Mouse (Mus musculus): ENCODE results near the gene Pspc1. TPM values are rescaled to one million over a fixed set of nuclear protein-coding genes. Genes with fewer than 3 reads are reported as not detected.
"Not testable (repeated sequence)": the region's sequence is repeated elsewhere in the genome, so short reads cannot be mapped to it uniquely, and the experiment has no call there.

Gene Pspc1
- polyA plus RNA-seq (2012; ENCODE audit: insufficient read depth, insufficient read length, low replicate concordance, missing spikeins): not detected in 2 replicates

GRCm38 (mm10) chr14:56778200-56778932 is at the start of gene Pspc1:
Pspc1 (minus strand) TSS chr14:56778316.
- Histone ChIP-seq H3K4me3 (ENCODE audit: insufficient read depth, low read depth, low read length) (peak within 1 kb of the TSS; percentile 60), H3K4me1 (ENCODE audit: control insufficient read depth, insufficient read depth, low read length) (peaks cover 6% of the 10 kb centered on the region; the same call in 1 of the 2 replicates), H3K27ac (ENCODE audit: insufficient read depth, low read depth, low read length) (peak within 1 kb of the TSS; percentile 80)
- peak; percentile 93 for TF ChIP-seq POLR2A (IDR thresholded peaks at IDR 0.05; ENCODE audit: insufficient read depth, low read depth, low read length)
- TF ChIP-seq CTCF (IDR thresholded peaks at IDR 0.05; ENCODE audit: insufficient read depth, low read depth, low read length): no peak
- WGBS: under 1% methylated on average over 36 of the region's 36 CpGs

GRCm38 (mm10) chr14:56824562-56824961 is 46.4 kb upstream of the Pspc1 start:
- TF ChIP-seq CTCF (IDR thresholded peaks at IDR 0.05; ENCODE audit: insufficient read depth, low read depth, low read length): no peak
- no peak for TF ChIP-seq POLR2A (IDR thresholded peaks at IDR 0.05; ENCODE audit: insufficient read depth, low read depth, low read length)
- Histone ChIP-seq H3K4me3 (ENCODE audit: insufficient read depth, low read depth, low read length) (no peak overlapping the region), H3K4me1 (ENCODE audit: control insufficient read depth, insufficient read depth, low read length) (no peaks in the 10 kb centered on the region), H3K27ac (ENCODE audit: insufficient read depth, low read depth, low read length) (no peak overlapping the region)

- no peaks in the 10 kb centered on the region; the same call in 1 of the 2 replicates for H3K4me1 ChIP-seq (ENCODE audit: control insufficient read depth, insufficient read depth, low read length)
- TF ChIP-seq CTCF (IDR thresholded peaks at IDR 0.05; ENCODE audit: insufficient read depth, low read depth, low read length): no peak
- no peak for TF ChIP-seq POLR2A (IDR thresholded peaks at IDR 0.05; ENCODE audit: insufficient read depth, low read depth, low read length)
- no peak overlapping the region for H3K4me3 ChIP-seq (ENCODE audit: insufficient read depth, low read depth, low read length)
- 31% methylated on average over 11 of the region's 11 CpGs for WGBS
- H3K27ac ChIP-seq (ENCODE audit: insufficient read depth, low read depth, low read length): no peak overlapping the region
Observed at GRCm38 (mm10) chr14:56817616-56818015, 39.5 kb upstream of the Pspc1 start.

- H3K4me1 ChIP-seq (ENCODE audit: control insufficient read depth, insufficient read depth, low read length): no peaks in the 10 kb centered on the region; the same call in 1 of the 2 replicates
- H3K27ac ChIP-seq (ENCODE audit: insufficient read depth, low read depth, low read length): no peak overlapping the region
- 82% methylated on average over 4 of the region's 4 CpGs for WGBS
- TF ChIP-seq CTCF (IDR thresholded peaks at IDR 0.05; ENCODE audit: insufficient read depth, low read depth, low read length): no peak
- no peak for TF ChIP-seq POLR2A (IDR thresholded peaks at IDR 0.05; ENCODE audit: insufficient read depth, low read depth, low read length)
- no peak overlapping the region for H3K4me3 ChIP-seq (ENCODE audit: insufficient read depth, low read depth, low read length)
Observed at GRCm38 (mm10) chr14:56817131-56817530, 39.0 kb upstream of the Pspc1 start.

- no peak for TF ChIP-seq POLR2A (IDR thresholded peaks at IDR 0.05; ENCODE audit: insufficient read depth, low read depth, low read length)
- TF ChIP-seq CTCF (IDR thresholded peaks at IDR 0.05; ENCODE audit: insufficient read depth, low read depth, low read length): no peak
- no peak overlapping the region for H3K4me3 ChIP-seq (ENCODE audit: insufficient read depth, low read depth, low read length)
- no peak overlapping the region for H3K27ac ChIP-seq (ENCODE audit: insufficient read depth, low read depth, low read length)
- WGBS: 97% methylated on average over 4 of the region's 4 CpGs
- H3K4me1 ChIP-seq (ENCODE audit: control insufficient read depth, insufficient read depth, low read length): no peaks in the 10 kb centered on the region; the same call in 1 of the 2 replicates
Observed at GRCm38 (mm10) chr14:56816541-56816940, 38.4 kb upstream of the Pspc1 start.

- peak overlapping the region; percentile 80 for H3K27ac ChIP-seq (ENCODE audit: insufficient read depth, low read depth, low read length)
- H3K4me3 ChIP-seq (ENCODE audit: insufficient read depth, low read depth, low read length): peak overlapping the region; percentile 89
- WGBS: 2% methylated on average over 35 of the region's 35 CpGs
- no peak for TF ChIP-seq CTCF (IDR thresholded peaks at IDR 0.05; ENCODE audit: insufficient read depth, low read depth, low read length)
- no peak for TF ChIP-seq POLR2A (IDR thresholded peaks at IDR 0.05; ENCODE audit: insufficient read depth, low read depth, low read length)
- H3K4me1 ChIP-seq (ENCODE audit: control insufficient read depth, insufficient read depth, low read length): no peaks in the 10 kb centered on the region
Observed at GRCm38 (mm10) chr14:56812520-56813036, 34.5 kb upstream of the Pspc1 start.

- Histone ChIP-seq H3K27ac (ENCODE audit: insufficient read depth, low read depth, low read length) (peak within 1 kb of the TSS; percentile 80), H3K4me3 (ENCODE audit: insufficient read depth, low read depth, low read length) (peak within 1 kb of the TSS; percentile 94)
- peak; percentile 31; the same call in 1 of the 2 replicates for TF ChIP-seq POLR2A (IDR thresholded peaks at IDR 0.05; ENCODE audit: insufficient read depth, low read depth, low read length)
- not testable (repeated sequence) for H3K4me1 ChIP-seq (ENCODE audit: control insufficient read depth, insufficient read depth, low read length)
- WGBS: under 1% methylated on average over 52 of the region's 72 CpGs
Observed at GRCm38 (mm10) chr14:56811701-56812339, 33.7 kb upstream of the Pspc1 start, which contains the start of gene Zmym5. Zmym5 (minus strand) TSS chr14:56811716.

GRCm38 (mm10) chr14:56810781-56811690 is 32.9 kb upstream of the Pspc1 start:
- not testable (repeated sequence) for H3K4me1 ChIP-seq (ENCODE audit: control insufficient read depth, insufficient read depth, low read length)
- Histone ChIP-seq H3K4me3 (ENCODE audit: insufficient read depth, low read depth, low read length) (peak overlapping the region; percentile 94), H3K27ac (ENCODE audit: insufficient read depth, low read depth, low read length) (peak overlapping the region; percentile 44; the same call in 1 of the 2 replicates)
- under 1% methylated on average over 49 of the region's 86 CpGs for WGBS
